Mouse (Mus musculus): Measurements from ENCODE around the gene Hey2. TPM values are rescaled to one million over a fixed set of nuclear protein-coding genes. Genes with fewer than 3 reads are reported as not detected.

The Hey2 gene
- polyA plus RNA-seq, 1 experiment from 2014 or later, result 6.0 TPM

- Histone ChIP-seq H3K27ac (ENCODE audit: low read length) (no peak overlapping the region), H3K9ac (replicated peaks; ENCODE audit: low read length) (no peak overlapping the region), H3K4me2 (replicated peaks; ENCODE audit: low read depth, low read length) (no peak overlapping the region), H3K36me3 (ENCODE audit: insufficient read depth, low read length) (peaks cover 12% of the 10 kb centered on the region), H3K9me3 (ENCODE audit: low read length) (peaks cover 14% of the 10 kb centered on the region), H3K4me3 (ENCODE audit: low read length) (no peak overlapping the region), H3K4me1 (ENCODE audit: insufficient read depth, low read length) (peaks cover 4% of the 10 kb centered on the region; the same call in 1 of the 2 replicates), H3K27me3 (ENCODE audit: insufficient read depth, low read length) (no peaks in the 10 kb centered on the region)
- no peak for ATAC-seq (ENCODE audit: low FRiP score, low TSS enrichment)
- WGBS, result 80% methylated on average over 5 of the region's 5 CpGs
Observed at GRCm38 (mm10) chr10:30796469-30797261, 45.9 kb downstream of the Hey2 start.

DNA sequence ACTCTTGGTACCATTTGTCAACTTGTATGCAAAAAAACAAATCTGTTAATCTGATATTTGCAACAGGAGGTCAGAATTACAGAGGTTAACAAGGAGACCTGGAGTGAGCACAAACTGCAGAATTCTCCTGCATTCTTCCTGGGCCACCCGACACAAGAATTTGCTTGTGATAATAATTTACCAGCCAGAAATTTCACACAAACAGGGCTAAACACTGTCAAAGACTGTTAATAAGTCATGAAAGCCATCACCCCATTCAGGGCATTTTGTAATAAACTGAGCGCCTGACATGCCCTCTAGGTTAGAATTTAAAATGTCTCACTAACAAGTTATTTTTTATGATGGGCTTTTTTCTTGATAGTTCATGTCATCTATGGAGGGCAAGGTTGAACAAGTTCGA lies 51.6 kb downstream of the Hey2 start:
- Histone ChIP-seq H3K4me3 (ENCODE audit: low read length) (no peak overlapping the region), H3K27ac (ENCODE audit: low read length) (no peak overlapping the region), H3K36me3 (ENCODE audit: insufficient read depth, low read length) (peaks cover 12% of the 10 kb centered on the region), H3K27me3 (ENCODE audit: insufficient read depth, low read length) (no peaks in the 10 kb centered on the region), H3K9ac (replicated peaks; ENCODE audit: low read length) (no peak overlapping the region), H3K9me3 (ENCODE audit: low read length) (peaks cover 14% of the 10 kb centered on the region), H3K4me2 (replicated peaks; ENCODE audit: low read depth, low read length) (no peak overlapping the region), H3K4me1 (ENCODE audit: insufficient read depth, low read length) (no peaks in the 10 kb centered on the region)
- ATAC-seq (ENCODE audit: low FRiP score, low TSS enrichment), result no peak
- 82% methylated on average over 3 of the region's 3 CpGs for WGBS

DNA sequence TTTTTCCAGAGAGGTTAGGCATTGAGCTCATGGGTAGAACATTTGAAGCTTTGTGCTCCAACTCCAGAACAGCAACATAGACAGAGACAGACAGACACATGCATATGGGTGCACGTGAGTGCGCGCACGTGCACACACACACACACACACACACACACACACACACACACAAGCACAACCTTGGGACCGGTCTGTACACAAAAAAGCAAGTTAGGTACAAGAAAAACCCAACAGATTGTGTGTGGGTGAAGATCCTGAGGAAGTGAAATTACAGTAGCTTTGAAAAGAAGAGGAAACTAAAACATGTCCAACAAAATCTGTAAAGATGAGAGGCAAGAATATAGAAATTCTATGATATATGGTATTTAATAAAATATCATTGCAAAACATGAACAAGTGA lies 53.1 kb downstream of the Hey2 start:
- 91% methylated on average over 5 of the region's 5 CpGs for WGBS

DNA sequence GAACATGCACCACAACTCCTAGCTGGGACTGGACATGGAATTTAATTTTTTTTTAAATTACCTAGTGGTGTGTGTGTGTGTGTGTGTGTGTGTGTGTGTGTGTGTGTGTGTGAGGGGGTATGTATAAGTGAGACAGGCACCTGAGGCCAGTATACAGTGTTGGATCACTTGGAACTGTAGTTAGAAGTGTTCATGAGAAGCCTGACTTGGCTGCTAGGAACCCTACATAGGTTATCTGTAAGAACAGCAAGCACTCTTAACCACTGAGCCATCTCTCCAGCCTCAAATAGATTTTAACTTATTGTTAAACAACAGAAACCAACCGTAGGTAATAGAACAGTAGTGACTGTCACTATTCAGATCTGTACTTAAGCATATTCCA lies 54.3 kb downstream of the Hey2 start:
- no peaks in the 10 kb centered on the region for H3K9me3 ChIP-seq (ENCODE audit: low read length)
- H3K4me2 ChIP-seq (replicated peaks; ENCODE audit: low read depth, low read length), result no peak overlapping the region
- H3K4me1 ChIP-seq (ENCODE audit: insufficient read depth, low read length), result no peaks in the 10 kb centered on the region
- H3K4me3 ChIP-seq (ENCODE audit: low read length), result no peak overlapping the region
- H3K36me3 ChIP-seq (ENCODE audit: insufficient read depth, low read length), result no peaks in the 10 kb centered on the region
- H3K9ac ChIP-seq (replicated peaks; ENCODE audit: low read length), result no peak overlapping the region
- ATAC-seq (ENCODE audit: low FRiP score, low TSS enrichment), result no peak
- H3K27ac ChIP-seq (ENCODE audit: low read length), result no peak overlapping the region
- WGBS, result 85% methylated on average over 1 of the region's 1 CpGs
- no peaks in the 10 kb centered on the region for H3K27me3 ChIP-seq (ENCODE audit: insufficient read depth, low read length)

More for the DNA sequence above, 53.1 kb downstream of the Hey2 start:
- H3K9ac ChIP-seq (replicated peaks; ENCODE audit: low read length), result no peak overlapping the region
- H3K27ac ChIP-seq (ENCODE audit: low read length), result no peak overlapping the region
- no peak overlapping the region for H3K4me3 ChIP-seq (ENCODE audit: low read length)
- H3K4me2 ChIP-seq (replicated peaks; ENCODE audit: low read depth, low read length), result no peak overlapping the region
- H3K4me1 ChIP-seq (ENCODE audit: insufficient read depth, low read length), result no peaks in the 10 kb centered on the region
- ATAC-seq (ENCODE audit: low FRiP score, low TSS enrichment), result no peak
- no peaks in the 10 kb centered on the region for H3K27me3 ChIP-seq (ENCODE audit: insufficient read depth, low read length)
- H3K9me3 ChIP-seq (ENCODE audit: low read length), result peaks cover 6% of the 10 kb centered on the region
- H3K36me3 ChIP-seq (ENCODE audit: insufficient read depth, low read length), result peaks cover 6% of the 10 kb centered on the region

DNA sequence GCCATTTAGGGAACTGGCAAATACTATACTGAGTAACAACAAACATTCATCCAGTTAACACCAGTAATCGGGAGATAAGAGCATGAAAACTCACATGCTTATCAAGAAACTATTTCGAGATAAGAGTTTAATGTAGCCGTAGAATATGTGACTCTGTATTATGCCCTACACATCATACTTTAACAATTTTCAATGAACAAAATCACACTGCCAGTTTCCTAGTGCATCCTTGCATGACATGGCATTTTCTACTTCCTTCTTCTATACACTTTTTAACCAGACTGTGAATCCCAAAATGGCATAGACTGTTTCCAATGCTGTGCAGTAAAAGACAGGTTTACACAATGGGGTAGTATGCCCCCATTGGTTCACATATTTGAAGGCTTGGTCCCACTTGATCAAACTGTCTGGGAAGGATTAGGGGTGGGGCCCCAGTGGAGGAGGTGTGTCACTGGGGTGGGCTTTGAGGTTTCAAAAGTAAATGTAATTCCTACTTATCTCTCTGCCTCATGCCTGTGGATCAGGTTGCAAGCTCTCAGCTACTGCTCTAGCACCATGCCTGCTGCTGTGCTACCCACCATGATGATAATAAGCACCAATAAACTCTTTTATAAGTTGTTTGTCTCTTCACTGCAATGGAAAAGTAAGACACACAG lies 54.8 kb downstream of the Hey2 start:
- WGBS, result 86% methylated on average over 3 of the region's 3 CpGs
- Histone ChIP-seq H3K4me2 (replicated peaks; ENCODE audit: low read depth, low read length) (no peak overlapping the region), H3K36me3 (ENCODE audit: insufficient read depth, low read length) (no peaks in the 10 kb centered on the region), H3K9me3 (ENCODE audit: low read length) (no peaks in the 10 kb centered on the region), H3K27ac (ENCODE audit: low read length) (no peak overlapping the region), H3K27me3 (ENCODE audit: insufficient read depth, low read length) (no peaks in the 10 kb centered on the region), H3K9ac (replicated peaks; ENCODE audit: low read length) (no peak overlapping the region), H3K4me3 (ENCODE audit: low read length) (no peak overlapping the region), H3K4me1 (ENCODE audit: insufficient read depth, low read length) (no peaks in the 10 kb centered on the region)
- ATAC-seq (ENCODE audit: low FRiP score, low TSS enrichment), result no peak

DNA sequence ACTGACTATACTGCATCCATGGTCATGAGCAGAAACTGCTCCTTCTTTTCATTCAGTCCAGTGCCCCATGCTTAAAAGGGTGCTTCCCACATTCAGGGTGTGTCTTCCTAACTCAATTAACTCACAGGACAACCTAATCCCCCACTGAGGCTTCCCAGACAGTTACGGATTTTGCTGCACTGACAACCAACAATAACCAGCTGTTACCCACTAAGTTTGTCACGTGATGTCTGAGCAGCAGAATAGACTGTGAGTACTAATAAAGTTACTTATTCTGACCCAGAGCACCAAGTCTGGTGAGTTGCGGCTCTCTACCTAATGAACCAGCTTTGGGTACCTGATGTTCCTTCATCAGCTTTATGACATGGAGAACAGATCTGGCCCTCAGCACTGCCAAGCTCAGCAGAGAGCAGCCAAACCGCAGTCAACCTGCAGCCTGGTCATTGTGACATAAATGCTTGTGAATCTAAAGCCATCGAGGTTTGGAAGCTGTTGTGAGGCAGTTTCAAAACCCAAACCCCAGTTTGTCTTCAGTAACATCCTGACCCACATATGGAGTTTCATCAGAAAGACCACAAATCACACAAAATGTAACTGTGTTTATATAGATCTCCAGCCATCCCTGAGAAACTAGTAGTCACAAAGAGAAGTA lies 56.4 kb downstream of the Hey2 start:
- Histone ChIP-seq H3K36me3 (ENCODE audit: insufficient read depth, low read length) (no peaks in the 10 kb centered on the region), H3K4me3 (ENCODE audit: low read length) (no peak overlapping the region), H3K4me1 (ENCODE audit: insufficient read depth, low read length) (no peaks in the 10 kb centered on the region), H3K27ac (ENCODE audit: low read length) (no peak overlapping the region), H3K4me2 (replicated peaks; ENCODE audit: low read depth, low read length) (no peak overlapping the region), H3K9me3 (ENCODE audit: low read length) (no peaks in the 10 kb centered on the region), H3K27me3 (ENCODE audit: insufficient read depth, low read length) (no peaks in the 10 kb centered on the region), H3K9ac (replicated peaks; ENCODE audit: low read length) (no peak overlapping the region)
- ATAC-seq (ENCODE audit: low FRiP score, low TSS enrichment), result peak; percentile 39; the same call in 1 of the 2 replicates
- WGBS, result 71% methylated on average over 5 of the region's 5 CpGs

Other genes starting within 250 kb of the Hey2 start
- gene Trmt11, start 242.1 kb downstream of the Hey2 start, polyA plus RNA-seq (2015; fragmentation: Nextera tagmentation; extraction: Ambion mirVana), result 28.7 and 29.5 TPM in 2 replicates
- gene Hint3, start 213.2 kb downstream of the Hey2 start, polyA plus RNA-seq (2015; fragmentation: Nextera tagmentation; extraction: Ambion mirVana), result 22.7 and 26.1 TPM in 2 replicates
- gene Ncoa7, start 39.5 kb downstream of the Hey2 start, polyA plus RNA-seq (2015; fragmentation: Nextera tagmentation; extraction: Ambion mirVana), result 16.9 and 17.5 TPM in 2 replicates

All from kidney, embryonic 16.5 days (tissue).